Mouse (Mus musculus) G1E (cell line): ENCODE results near the gene Pea15a. TPM values are rescaled to one million over a fixed set of nuclear protein-coding genes. Genes with fewer than 3 reads are reported as not detected.

Experiments
- ATAC-seq: 2 replicates; pipeline ENCODE4 v1.8.0; 2016; ENCODE audit warnings: mild to moderate bottlenecking; ENCODE audit not compliant: insufficient number of reproducible peaks, poor library complexity, low FRiP score, severe bottlenecking; ENCODE audit errors: extremely low read depth
- DNase-seq: peaks from one replicate; pipeline ENCODE4 v3.0.0; 2012; ENCODE audit warnings: low spot score
- H3K27me3 ChIP-seq: 2 replicates; pipeline ENCODE4 v1.6.1; 2012; ENCODE audit warnings: mild to moderate bottlenecking, low read length, inconsistent platforms; ENCODE audit not compliant: insufficient read depth
- H3K36me3 ChIP-seq: replicated peaks from 2 replicates; pipeline ENCODE3; 2012; ENCODE audit warnings: mild to moderate bottlenecking, inconsistent platforms
- H3K4me1 ChIP-seq: 2 replicates; pipeline ENCODE4 v1.6.1; 2012; ENCODE audit warnings: low read depth, low read length, inconsistent platforms, mixed read lengths; ENCODE audit not compliant: insufficient read depth
- H3K4me3 ChIP-seq: 2 replicates; pipeline ENCODE4 v1.5.1; 2012; ENCODE audit warnings: low read depth, mild to moderate bottlenecking, inconsistent platforms, low read length, moderate library complexity, mixed read lengths
- H3K9me3 ChIP-seq: replicated peaks from 2 replicates; pipeline ENCODE4 v1.6.1; 2012; ENCODE audit warnings: inconsistent platforms
- CTCF ChIP-seq: IDR thresholded peaks from 2 replicates; pipeline ENCODE4 v1.5.1; 2012; ENCODE audit warnings: low read depth, low read length, inconsistent platforms, mixed read lengths
- GATA1 ChIP-seq: IDR thresholded peaks from 2 replicates; pipeline ENCODE4 v1.6.1; 2012; ENCODE audit warnings: borderline replicate concordance, low read length, inconsistent platforms, mixed read lengths
- GATA2 ChIP-seq: IDR thresholded peaks from 2 replicates; pipeline ENCODE4 v1.6.1; 2012; ENCODE audit warnings: low read depth, low read length, inconsistent platforms, borderline replicate concordance
- POLR2AphosphoS5 ChIP-seq: IDR thresholded peaks from 2 replicates; pipeline ENCODE4 v1.6.1; 2012; ENCODE audit warnings: low read depth, low read length, inconsistent platforms; ENCODE audit not compliant: insufficient replicate concordance
- TAL1 ChIP-seq: conservative IDR thresholded peaks from 2 replicates; pipeline ENCODE4 v1.6.1; 2012; ENCODE audit warnings: low read depth, low read length, inconsistent platforms, mixed read lengths
- polyA plus RNA-seq: library from polyadenylated mRNA; stranded (reverse); fragments of >175 nt; gene quantifications from 2 replicates; pipeline ENCODE4 v1.2.3, GENCODE M21; 2012
- total RNA-seq, 2 experiments: library from RNA; stranded (forward) in 1 of 2; stranded (reverse) in 1 of 2; fragments of 200-1000 nt in 1 of 2; fragments of >200 nt in 1 of 2; fragmentation: Nextera tagmentation in 1 of 2; gene quantifications; 2 replicates each; pipeline ENCODE4 v1.2.3; 2014 to 2017

Pea15a gene
- total and polyA plus RNA-seq, 3 experiments: 3.2 to 10.4 (median 7.4) TPM

GRCm38 (mm10) chr1:172183056-172183455 lies 23.5 kb downstream of the Pea15a start:
- H3K27me3 ChIP-seq: no peaks in the 10 kb centered on the region
- TF ChIP-seq GATA2 (no peak), CTCF (no peak), TAL1 (no peak), GATA1 (no peak), POLR2AphosphoS5 (no peak)
- peak; percentile 75 for DNase-seq
- peaks cover 77% of the 10 kb centered on the region for H3K36me3 ChIP-seq
- H3K9me3 ChIP-seq: no peaks in the 10 kb centered on the region
- peaks cover 4% of the 10 kb centered on the region for H3K4me1 ChIP-seq
- H3K4me3 ChIP-seq: no peak overlapping the region
- ATAC-seq: peak; percentile 85

DNA sequence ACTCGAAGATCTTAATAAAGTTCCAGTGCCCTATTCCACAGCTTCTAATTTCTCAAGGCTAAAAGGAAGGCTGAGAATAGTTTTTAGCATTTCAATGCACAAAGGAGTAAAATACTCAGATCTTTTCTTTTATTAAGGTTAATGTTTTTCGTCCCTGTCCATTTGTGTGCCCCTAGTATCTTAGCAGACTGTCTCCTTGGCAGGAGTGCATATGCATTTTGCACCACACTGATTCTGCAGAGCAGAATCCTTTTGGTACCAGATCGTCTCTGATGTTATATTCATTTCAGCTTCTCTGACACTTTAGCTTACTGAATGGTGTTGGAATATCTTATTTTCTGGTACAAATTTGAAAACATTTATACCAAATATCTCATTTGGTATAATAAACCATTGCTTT lies 24.8 kb downstream of the Pea15a start:
- H3K27me3 ChIP-seq: no peaks in the 10 kb centered on the region
- H3K9me3 ChIP-seq: no peaks in the 10 kb centered on the region
- DNase-seq: no peak
- H3K4me1 ChIP-seq: peaks cover 4% of the 10 kb centered on the region
- no peak for ATAC-seq
- H3K36me3 ChIP-seq: peaks cover 75% of the 10 kb centered on the region
- no peak overlapping the region for H3K4me3 ChIP-seq
- no peak for TF ChIP-seq TAL1
- no peak for TF ChIP-seq GATA2
- TF ChIP-seq GATA1: no peak
- no peak for TF ChIP-seq CTCF
- no peak for TF ChIP-seq POLR2AphosphoS5

DNA sequence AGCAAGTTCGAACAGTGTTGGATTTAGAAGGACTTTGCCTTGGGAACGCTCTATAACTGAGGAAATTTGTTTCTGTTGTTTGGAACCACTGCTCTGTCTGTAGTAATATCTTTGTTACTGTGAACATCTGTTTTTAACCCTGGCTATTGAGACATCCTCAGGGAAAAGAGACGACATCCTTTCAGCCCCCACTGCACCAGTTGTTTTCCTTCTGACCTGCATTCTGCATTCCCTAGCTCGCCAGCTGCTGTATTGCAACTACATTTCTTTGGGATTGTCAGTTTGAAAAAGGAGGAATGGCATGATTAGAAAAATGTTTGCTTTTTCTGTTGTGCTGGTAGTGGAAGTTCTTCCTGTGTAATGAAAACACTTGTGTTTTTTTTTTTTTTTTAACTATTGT lies 25.7 kb downstream of the Pea15a start:
- DNase-seq (no peak), ATAC-seq (no peak)
- Histone ChIP-seq H3K4me3 (no peak overlapping the region), H3K27me3 (no peaks in the 10 kb centered on the region), H3K9me3 (no peaks in the 10 kb centered on the region), H3K36me3 (peaks cover 72% of the 10 kb centered on the region), H3K4me1 (peaks cover 4% of the 10 kb centered on the region)
- TF ChIP-seq POLR2AphosphoS5 (no peak), CTCF (no peak), TAL1 (no peak), GATA2 (no peak), GATA1 (no peak)

- Histone ChIP-seq H3K9me3 (no peaks in the 10 kb centered on the region), H3K36me3 (peaks cover 73% of the 10 kb centered on the region), H3K4me1 (peaks cover 4% of the 10 kb centered on the region), H3K4me3 (no peak overlapping the region), H3K27me3 (no peaks in the 10 kb centered on the region)
- TF ChIP-seq TAL1 (no peak), GATA2 (no peak), CTCF (no peak), GATA1 (no peak), POLR2AphosphoS5 (no peak)
- no peak for ATAC-seq
- no peak for DNase-seq
These were observed 27.5 kb downstream of the Pea15a start for GRCm38 (mm10) chr1:172179102-172179501.

DNA sequence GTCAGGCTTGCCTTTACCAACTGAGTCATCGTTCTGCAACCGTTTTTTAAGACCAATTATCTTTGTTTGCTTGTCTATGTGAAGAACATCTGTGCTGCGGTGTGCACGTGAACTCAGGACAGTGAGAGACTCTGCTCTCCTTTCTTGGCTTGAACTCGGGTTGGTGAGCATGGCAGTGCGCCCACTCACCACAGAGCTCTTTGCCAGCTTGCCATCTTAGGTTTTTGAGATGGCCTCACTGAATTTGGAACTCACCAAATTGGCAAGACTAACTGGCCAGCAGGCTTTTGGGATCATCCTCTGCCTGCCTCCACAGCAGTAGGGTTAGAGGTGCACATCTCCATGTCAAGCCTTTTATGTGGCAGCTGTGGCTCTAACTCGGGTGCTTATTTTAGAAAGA lies 28.8 kb downstream of the Pea15a start:
- TF ChIP-seq GATA2 (no peak), TAL1 (no peak), CTCF (no peak), GATA1 (no peak), POLR2AphosphoS5 (no peak)
- H3K4me1 ChIP-seq: peaks cover 3% of the 10 kb centered on the region
- H3K36me3 ChIP-seq: peaks cover 83% of the 10 kb centered on the region
- no peak for ATAC-seq
- H3K4me3 ChIP-seq: no peak overlapping the region
- no peaks in the 10 kb centered on the region for H3K27me3 ChIP-seq
- H3K9me3 ChIP-seq: no peaks in the 10 kb centered on the region
- no peak for DNase-seq

- H3K4me3 ChIP-seq: no peak overlapping the region
- ATAC-seq (no peak), DNase-seq (no peak)
- H3K36me3 ChIP-seq: peaks cover 90% of the 10 kb centered on the region
- H3K27me3 ChIP-seq: no peaks in the 10 kb centered on the region
- TF ChIP-seq CTCF (no peak), TAL1 (no peak), GATA2 (no peak), GATA1 (no peak), POLR2AphosphoS5 (no peak)
- no peaks in the 10 kb centered on the region for H3K4me1 ChIP-seq
- H3K9me3 ChIP-seq: no peaks in the 10 kb centered on the region
These were observed 33.4 kb downstream of the Pea15a start for GRCm38 (mm10) chr1:172173181-172173580.

- H3K9me3 ChIP-seq: no peaks in the 10 kb centered on the region
- no peak overlapping the region for H3K4me3 ChIP-seq
- peaks cover 91% of the 10 kb centered on the region for H3K36me3 ChIP-seq
- no peaks in the 10 kb centered on the region for H3K4me1 ChIP-seq
- no peaks in the 10 kb centered on the region for H3K27me3 ChIP-seq
- DNase-seq (no peak), ATAC-seq (no peak)
- TF ChIP-seq CTCF (no peak), GATA2 (no peak), POLR2AphosphoS5 (no peak), TAL1 (no peak), GATA1 (no peak)
These were observed 34.2 kb downstream of the Pea15a start for GRCm38 (mm10) chr1:172172381-172172780.
